Mouse (Mus musculus) c-Kit-positive CD71-positive TER-119-negative erythroid progenitor cells, embryonic 14.5 days (primary cell): ENCODE measurements around the gene Vmp1.
A peak's percentile ranks its signal among the peaks of the same experiment; 100 is the strongest.

Source experiments
- DNase-seq: peaks from one replicate; pipeline ENCODE4 v3.0.0-alpha.2; 2013; ENCODE audit warnings: low read depth

The Vmp1 gene

DNA sequence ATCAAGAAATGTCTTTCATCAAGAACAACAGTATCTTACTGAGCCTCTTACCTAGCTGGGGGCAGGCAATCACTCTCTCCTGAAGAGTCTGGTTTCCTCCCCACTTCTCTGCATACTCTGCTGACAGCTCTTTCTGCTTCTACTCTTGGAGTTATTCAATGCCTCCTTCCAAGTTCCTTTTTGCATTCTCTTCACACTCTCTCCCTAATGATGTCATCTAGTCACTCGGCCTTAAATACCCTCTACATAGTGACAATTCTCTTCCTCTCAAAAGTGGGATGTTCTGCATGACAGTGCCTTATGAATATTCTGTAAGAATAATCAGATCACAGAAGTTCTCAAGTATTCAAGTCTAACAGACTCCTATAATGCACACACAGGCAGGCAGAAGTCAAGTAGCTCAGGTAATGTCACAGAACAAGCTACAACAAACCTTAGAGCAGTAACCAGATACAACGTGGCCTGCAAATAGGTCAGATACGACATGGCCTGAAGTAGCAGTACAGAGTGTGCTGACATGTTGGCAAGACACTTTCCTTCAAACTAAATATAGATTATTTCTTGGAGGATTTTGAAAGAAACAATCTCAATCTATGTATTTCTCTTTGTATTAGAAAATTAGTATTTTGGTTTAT lies 12.5 kb downstream of the Vmp1 start:
- no peak for DNase-seq

DNA sequence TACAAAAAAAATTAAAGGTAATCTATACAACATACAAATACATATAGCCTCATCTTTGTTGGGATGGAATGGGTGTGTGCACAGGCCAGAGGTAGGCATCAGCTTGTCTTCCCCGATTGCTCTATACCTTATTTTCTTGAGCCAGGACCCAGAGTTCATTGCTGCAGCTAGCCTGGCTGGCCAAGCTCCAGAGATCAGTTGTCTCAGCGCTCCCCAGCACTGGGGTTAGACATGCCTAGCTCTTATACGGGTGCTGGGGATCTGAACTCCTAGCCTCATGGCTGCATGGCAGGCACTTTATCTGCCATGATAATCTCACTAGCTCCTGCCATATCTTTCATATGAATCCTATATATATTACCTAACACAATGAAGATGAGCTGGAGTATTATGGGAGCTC lies 15.5 kb downstream of the Vmp1 start:
- DNase-seq, result no peak

DNA sequence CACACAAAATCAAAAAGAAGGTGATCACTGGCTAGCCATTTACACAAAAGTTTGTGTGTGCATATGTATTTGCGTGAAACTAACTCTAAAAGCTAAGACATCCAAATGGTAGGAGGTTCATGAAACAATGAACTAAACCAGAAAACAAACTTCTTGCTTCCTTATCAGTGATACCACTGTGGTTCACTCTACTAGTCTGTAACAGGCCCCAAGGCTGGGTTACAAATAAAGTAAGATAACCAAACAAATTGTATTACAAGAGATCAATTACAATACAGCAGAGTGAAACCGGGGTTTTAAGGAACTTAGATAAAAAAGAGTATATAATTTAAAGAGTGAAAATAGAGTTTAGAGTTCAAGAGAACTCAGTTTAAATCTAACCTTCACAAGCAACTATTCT lies 16.1 kb downstream of the Vmp1 start:
- no peak for DNase-seq

DNA sequence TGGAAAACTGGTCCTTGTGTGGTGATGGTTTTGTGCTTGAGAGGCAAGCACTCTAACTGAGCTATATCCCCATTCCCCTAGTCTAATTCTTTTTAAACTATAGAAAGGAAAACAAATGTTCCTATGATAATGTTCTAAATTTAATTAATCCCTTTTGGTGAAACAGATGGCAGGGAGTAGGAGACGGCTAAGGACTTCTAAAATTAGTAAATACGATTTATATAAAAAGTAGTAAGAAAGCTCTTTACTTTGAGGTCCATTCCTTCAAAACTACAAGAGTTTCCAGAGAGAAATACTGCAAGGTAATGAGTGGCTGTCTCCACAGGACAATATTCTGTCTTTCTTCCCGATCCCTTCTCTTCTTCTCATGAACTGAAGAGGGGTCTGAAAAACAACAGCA lies 19.2 kb downstream of the Vmp1 start:
- DNase-seq, result no peak

DNA sequence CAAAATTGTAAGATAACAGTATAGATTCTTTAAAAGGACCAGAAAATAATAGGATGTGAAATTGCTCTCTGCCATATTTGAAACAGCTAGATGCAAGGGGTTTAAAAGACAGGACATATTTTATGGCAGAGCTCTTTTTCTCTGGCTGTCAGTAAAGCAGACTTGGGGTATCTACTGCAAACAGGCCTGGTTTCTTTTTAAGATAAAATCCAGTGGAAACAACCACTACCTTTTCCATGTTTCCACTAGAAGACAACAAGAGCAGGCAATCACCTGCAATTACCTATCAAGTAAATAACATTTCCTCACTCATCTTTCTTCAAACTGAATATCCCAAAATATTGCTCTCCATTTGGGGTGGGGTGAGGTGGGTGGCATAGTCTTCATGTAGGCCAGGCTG lies 19.7 kb downstream of the Vmp1 start:
- no peak for DNase-seq

DNA sequence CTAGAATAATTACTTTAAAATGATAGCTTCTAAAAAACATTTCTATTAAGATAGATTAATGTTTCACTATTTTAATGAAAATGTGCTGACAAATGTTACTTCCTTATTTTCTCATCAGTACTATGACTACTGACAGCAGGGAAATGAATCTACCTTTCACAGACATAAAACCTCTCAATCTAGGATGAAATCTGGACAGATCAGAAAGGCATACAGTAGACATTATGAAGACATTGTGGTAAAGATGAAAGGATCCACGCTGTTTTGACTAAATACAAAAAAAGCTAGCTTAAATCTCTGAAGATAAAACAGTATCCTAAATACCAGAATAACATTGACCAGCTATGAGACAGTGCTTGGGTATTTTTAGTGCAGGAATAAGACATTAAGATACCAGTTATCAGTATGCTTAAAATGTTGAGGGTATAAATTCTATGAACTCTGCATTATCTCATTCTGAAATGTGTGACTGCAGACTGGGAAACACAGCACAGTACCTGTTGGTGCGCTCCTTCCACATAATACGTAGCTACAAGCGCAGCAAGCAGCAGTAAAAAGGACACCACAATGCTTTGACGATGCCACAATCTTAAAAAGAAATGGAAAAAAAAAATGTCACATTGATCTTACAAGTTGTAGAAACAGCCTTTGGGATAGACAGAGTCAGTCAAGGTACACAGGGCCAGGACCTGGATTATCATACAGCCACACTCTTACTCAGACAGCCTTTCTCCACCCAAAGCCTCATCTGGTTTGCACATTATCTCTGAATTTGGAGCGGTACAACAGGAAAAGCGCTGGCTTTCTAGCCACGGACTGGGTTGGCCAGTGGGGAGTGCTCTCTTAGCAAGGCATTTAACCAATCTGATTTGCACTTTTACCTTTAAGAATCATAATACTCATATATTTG lies 20.4 kb downstream of the Vmp1 start:
- peak; percentile 75 for DNase-seq

DNA sequence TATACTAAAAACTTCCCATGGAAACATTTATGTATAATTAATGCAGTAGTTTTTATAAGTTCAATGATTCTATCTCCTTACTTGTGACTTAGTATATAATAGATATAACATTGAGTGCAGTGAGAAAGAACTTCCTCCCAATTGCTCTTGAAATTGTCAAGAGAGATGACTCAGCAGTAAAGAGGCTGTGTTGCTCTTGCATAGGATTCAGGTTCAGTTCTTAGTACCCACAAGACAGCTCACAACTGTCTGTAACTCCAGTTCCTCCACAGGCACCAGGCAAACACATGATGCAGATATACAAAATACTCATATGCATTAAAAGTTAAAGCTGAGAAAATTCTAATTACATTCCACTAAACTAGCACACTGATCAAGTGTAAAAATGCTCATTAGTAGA lies 25.8 kb downstream of the Vmp1 start:
- no peak for DNase-seq

DNA sequence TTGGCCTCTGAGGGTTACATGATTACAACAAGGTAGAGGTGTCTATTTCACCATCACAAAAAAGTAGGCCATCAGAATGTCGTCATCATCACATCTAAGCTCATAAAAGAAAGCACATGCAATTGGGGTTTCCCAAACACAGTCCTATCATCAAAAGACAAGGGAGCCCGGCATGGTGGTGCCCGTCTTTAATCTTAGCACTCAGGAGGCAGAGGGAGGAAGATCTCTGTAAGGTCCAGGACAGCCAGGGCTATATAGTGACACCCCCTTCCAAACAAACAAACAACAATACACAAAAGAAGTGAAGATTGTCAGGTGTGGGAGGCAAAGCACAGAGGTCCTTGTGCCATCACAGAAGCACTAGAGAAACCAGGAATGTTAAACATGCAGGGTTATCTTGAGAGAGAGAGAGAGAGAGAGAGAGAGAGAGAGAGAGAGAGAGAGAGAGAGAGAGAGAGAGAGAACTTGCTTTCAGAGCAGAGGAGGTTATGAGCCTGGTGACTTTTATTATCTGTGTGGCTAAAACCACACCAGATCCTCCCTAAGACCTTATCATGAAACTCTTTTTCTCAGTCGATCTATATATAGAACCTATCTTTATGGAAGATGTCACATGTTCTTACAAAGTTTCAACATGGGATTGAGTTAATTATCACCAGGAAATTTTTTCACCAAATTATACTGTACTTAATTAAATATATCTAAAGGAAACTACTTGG lies 26.6 kb downstream of the Vmp1 start:
- no peak for DNase-seq

DNA sequence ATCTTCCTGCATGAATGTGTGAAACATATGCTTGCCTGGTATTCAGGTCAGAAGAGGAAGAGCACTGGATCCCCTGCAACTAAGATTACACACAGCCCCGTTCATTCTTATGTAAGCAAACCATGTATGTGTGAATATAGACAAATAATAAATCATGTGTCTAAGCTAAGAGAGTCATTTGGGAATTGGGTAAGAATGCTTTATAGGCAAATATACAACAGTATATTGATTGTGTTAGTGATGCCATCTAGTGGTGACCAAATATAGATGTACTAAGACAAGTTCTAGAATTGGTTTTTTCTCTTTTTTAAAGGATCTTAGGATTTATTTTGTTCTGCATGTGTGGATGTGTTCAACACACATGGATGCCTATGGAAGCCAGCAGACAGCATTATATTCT lies 28.0 kb downstream of the Vmp1 start:
- DNase-seq, result no peak

DNA sequence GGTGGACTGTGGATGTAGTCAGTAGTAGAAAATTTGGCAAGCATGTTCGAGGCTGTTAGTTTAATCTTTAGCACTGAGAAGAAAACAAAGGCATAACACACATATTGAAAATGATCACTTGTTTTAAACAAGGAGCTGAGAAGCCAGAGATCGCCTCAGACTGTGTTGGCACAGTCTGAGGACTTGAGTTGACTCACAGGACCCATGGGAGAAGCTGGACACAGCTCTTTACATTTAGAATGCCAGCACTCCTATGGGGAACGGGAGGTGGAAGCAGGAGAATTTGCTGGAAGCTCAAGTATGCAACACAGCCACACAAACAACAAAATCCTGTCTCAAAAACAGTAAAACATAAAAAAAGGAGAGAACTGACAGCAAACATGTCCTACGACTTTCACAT lies 29.5 kb downstream of the Vmp1 start:
- DNase-seq, result no peak

DNA sequence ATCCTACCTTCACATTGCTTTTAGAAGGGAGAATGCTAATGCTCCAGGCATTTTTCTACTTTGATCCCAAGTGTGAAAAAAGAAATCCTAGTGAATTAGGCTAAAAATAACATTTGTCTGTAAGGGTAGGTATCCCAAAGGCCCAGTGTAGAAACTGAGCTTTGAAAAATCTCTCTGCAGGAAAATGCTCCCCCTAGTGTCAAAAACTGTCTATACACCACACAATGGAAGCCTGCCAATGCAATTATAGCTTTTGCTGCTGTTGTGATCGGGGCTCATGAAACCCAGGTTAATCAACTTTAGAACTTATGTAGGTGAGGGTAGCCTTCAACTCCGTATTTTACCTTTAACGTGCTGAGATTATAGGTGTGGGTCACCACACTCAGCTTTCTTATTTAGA lies 30.2 kb downstream of the Vmp1 start:
- DNase-seq, result no peak

DNA sequence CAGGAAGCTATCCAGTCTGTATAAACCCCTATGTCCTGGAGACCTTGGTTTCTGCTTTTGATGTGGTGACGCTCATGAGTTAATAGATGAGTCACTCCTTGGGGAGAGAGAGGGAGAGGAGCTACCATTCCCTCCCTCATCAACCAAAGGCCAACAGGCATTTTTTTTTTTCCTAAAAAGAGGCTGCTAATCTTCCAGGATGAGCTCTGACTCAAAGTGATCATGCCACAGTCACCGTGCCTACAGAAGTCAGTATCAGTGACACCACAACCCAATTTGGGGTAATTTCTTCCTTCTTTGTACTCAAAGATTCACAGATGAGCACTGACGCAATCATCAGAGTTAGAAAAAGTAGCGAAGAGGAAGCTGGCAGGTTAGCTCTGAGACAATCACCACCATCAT lies 31.1 kb downstream of the Vmp1 start:
- no peak for DNase-seq

DNA sequence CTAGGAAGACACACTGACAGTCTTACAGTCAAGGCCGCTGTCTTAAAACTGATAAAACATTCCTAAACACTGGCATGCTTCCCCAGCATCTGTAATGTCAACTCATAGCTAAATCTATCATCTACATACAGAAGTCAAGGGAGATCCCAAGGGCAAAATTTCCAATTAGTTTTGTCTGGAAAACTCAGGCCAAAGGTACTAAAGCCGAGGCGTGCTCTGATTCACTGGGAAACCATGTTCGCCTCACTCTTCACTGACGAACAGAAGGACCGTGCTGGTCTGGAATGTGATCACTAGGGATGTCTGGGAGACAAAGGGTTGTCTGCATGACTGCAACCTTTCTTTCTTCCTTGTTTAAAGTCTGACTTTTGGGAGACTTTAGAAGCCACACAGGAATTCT lies 33.0 kb downstream of the Vmp1 start:
- no peak for DNase-seq

DNA sequence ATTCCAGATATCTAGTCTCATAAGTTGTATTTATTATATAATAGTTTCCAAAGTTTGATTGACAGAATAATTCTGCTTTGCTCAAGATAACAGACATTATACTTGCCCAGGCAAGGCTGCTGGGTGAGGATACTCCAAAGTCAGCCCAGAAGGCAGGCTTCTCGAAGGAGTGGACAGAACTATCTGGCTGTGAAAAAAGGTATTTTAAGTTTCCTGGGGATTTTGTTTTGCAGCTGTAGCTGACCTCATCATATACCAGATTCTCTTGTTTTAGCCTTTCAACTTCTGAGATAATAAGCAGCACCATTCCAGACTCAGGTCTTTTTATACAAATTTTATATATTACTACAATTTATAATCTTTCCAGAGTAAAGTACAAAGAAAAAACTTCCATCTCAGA lies 34.1 kb downstream of the Vmp1 start:
- DNase-seq, result no peak

DNA sequence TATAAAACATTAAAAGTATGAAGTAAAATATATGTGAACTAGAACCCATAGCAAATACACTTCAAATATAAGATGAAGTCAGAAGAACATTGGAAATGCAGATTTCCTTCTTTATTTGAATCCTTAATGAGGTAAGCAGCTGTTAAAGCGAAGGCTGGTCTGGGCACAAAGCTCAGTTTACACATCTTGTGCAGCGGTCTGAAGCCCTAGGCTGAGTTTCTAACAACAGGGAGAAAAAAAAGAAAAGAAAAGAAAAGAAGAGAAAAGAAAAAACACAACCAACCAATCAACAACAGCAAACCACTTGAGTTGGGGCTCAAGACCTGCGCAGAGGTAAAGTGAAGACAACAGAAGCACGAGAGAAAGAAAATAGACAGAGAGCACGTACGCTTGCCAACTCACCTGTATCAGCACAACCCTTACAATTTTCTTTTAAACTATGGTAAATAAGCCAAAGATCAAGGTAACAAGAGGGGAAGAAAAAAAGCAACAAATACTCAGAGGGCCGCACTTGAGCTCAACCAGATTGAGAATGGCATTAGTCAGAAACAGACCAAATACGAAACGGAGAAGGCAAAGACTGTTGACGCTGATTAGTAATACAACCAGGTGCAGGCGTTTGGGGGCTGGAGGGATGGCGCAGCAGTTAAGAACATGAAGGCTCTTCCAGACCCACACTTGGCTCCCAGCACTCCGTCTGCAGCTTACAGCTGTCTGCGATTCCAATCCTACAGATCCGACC lies 35.8 kb downstream of the Vmp1 start:
- no peak for DNase-seq

DNA sequence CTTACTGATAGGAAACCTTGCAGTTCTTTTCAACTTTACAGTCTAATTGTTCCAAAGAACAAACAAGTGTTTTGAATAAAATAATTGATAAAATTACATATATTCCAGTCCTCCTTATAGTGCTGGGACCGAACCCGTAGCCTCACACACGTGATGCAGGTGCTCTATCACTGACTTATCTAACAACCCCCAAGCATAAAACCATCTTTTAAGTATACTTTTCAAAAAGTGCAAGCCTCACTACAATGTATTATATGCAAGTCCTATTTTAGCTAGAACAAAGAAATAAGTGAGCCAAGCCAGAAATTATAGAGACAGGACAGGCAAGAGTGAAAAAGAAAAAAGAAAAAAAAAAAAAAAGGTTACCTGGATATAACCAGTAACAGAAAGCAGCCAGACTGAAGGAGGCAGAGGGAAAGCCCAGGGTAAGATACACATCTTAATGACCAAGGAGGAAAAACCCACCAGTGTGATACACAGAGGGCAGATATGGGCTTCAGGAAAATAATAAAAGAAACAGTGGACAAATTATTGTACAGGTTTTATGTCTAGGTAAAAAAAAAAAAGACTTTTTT lies 36.7 kb downstream of the Vmp1 start:
- DNase-seq, result no peak

DNA sequence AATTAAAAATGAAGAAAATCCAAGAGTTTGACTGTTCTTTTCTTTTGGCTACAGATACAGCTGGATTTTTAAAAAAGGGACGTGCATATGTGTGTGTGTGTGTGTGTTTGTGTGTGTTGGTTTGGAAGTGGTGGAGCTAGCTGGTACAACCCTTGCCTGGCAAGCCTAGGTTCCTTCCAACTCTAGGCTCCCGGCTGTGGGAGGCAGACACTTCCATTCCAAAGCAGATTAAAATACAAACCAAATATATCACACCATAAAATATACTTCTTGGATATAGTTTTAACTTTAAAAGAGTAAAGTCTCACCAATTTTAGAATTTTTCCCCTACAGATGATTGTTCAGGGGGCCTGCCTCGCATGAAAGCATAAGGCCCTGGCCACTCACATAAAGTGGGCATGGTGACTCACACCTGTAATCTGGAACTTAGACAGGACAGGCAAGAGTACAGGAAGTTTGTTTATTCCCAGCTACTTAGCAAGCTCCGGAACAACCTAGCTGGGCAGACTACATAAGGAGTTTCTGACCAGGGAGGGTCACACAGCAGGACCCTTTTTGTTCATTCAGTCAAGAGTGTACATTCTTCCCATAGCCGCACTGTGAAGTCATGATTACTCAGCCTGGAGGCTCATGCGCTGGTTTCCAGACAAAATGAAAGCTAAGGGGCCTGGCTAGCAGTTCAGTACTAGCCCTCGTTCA lies 37.4 kb downstream of the Vmp1 start:
- no peak for DNase-seq

DNA sequence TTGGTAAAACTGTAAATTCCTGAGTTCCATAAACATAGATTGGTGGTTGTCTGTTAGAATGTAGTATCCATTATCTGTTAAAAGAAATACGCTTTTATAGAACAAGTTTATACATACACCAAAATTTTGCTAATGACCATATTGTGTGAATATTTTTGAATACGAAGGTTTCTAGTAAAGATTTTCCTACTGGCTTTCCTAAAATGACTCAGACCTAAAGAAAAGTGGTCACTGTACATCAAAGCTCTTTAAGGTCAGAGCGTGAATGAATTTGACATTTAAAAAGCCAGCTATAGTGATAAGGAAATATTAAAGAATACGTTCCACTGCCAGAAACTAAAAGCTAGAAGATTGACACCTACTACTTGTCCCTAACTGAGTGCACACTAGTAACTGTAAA lies 39.1 kb downstream of the Vmp1 start:
- DNase-seq, result no peak

DNA sequence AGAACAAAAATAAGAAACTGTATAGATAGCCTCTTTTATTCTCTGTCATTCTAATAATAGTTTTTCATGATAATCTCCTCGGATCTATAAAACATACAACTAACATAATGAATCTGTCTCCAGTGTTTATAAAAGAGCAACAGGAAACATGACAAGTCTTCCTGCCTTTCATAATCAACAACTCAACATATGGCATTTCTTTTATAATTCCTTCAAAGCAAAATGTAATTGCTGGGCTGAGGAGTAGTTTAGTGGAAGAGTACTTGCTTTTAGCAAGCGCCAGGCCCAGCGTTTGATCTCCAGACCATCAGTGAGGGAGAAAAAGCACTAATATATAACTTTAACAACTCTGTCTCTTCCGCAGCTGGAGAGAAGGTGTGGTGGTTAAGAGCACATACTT lies 41.9 kb downstream of the Vmp1 start:
- DNase-seq, result no peak

DNA sequence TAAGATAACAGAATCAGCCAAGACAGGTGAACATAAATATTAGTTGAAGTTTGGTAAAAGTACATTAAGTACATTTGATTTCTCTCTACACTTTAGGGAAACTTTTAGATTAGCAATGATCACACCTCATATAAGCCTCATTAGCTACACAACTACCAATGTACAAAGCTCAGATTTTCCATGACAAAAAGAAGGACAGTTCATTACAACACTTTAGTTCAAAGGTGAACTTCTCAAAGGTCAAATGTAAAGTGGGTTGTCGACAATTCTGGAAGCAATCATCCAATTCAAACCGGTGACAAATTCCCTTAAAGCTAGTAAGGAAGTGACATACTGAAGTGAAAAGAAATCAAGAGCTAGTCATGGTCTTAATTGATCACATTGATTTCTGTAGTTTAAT lies 45.9 kb downstream of the Vmp1 start:
- no peak for DNase-seq

DNA sequence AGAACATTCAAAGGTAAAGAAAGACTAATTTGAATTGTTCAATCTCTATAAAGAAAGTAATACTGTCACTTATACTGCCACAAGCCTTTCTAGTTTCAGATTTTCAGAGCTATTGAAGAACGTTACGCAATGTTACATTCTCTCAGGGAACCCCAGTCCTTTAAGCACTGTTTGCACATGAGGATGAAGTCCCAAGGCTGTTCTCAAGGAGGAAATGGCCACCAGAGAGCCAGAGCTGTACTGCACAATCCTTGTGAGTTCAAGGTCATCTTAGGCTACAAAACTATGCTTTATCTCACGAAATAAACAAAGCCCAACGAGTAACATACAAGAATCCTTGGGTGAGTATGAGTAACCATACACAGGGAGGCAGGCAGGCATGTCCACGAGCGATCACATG lies 49.2 kb downstream of the Vmp1 start:
- DNase-seq, result no peak
